Mouse (Mus musculus) kidney, adult 11 months (tissue): ENCODE results near the gene Fhit.

ENCODE experiments used
- DNase-seq: peaks from one replicate; pipeline ENCODE4 v3.0.0; 2022

The Fhit gene

GRCm38 (mm10) chr14:10122176-10122575 lies 1039.7 kb downstream of the Fhit start:
- peak; percentile 26 for DNase-seq

GRCm38 (mm10) chr14:10096236-10096635 lies 1065.6 kb downstream of the Fhit start:
- DNase-seq, result no peak

- DNase-seq, result no peak
Measured at GRCm38 (mm10) chr14:10079062-10079461, 1082.8 kb downstream of the Fhit start.

- no peak for DNase-seq
Measured at GRCm38 (mm10) chr14:10049947-10050346, 1111.9 kb downstream of the Fhit start.

GRCm38 (mm10) chr14:10047123-10047783 lies 1114.6 kb downstream of the Fhit start:
- DNase-seq, result no peak

GRCm38 (mm10) chr14:10046336-10047122 lies 1115.3 kb downstream of the Fhit start:
- DNase-seq, result no peak

- DNase-seq, result no peak
Measured at GRCm38 (mm10) chr14:10038021-10038420, 1123.8 kb downstream of the Fhit start.

- no peak for DNase-seq
Measured at GRCm38 (mm10) chr14:10036685-10037215, 1125.1 kb downstream of the Fhit start.

GRCm38 (mm10) chr14:10035682-10036081 lies 1126.2 kb downstream of the Fhit start:
- no peak for DNase-seq

GRCm38 (mm10) chr14:10035270-10035669 lies 1126.6 kb downstream of the Fhit start:
- DNase-seq, result no peak

GRCm38 (mm10) chr14:10023382-10023781 lies 1138.5 kb downstream of the Fhit start:
- no peak for DNase-seq

GRCm38 (mm10) chr14:10022304-10022703 lies 1139.5 kb downstream of the Fhit start:
- DNase-seq, result no peak

- DNase-seq, result no peak
Measured at GRCm38 (mm10) chr14:10020400-10021140, 1141.3 kb downstream of the Fhit start.

- no peak for DNase-seq
Measured at GRCm38 (mm10) chr14:10013817-10014266, 1148.0 kb downstream of the Fhit start.

GRCm38 (mm10) chr14:10013003-10013816 lies 1148.6 kb downstream of the Fhit start:
- no peak for DNase-seq

- no peak for DNase-seq
Measured at GRCm38 (mm10) chr14:10006278-10006677, 1155.6 kb downstream of the Fhit start.

- no peak for DNase-seq
Measured at GRCm38 (mm10) chr14:10003847-10004246, 1158.0 kb downstream of the Fhit start.

- DNase-seq, result no peak
Measured at GRCm38 (mm10) chr14:9990677-9991076, 1171.2 kb downstream of the Fhit start.

GRCm38 (mm10) chr14:9976934-9977510 lies 1184.8 kb downstream of the Fhit start:
- DNase-seq, result no peak

GRCm38 (mm10) chr14:9974402-9974801 lies 1187.4 kb downstream of the Fhit start:
- DNase-seq, result no peak

GRCm38 (mm10) chr14:9963853-9964252 lies 1198.0 kb downstream of the Fhit start:
- no peak for DNase-seq

GRCm38 (mm10) chr14:9960396-9960795 lies 1201.4 kb downstream of the Fhit start:
- no peak for DNase-seq
